17 mouse cellular contexts compared by ENCODE assay signal in genomic region chr4:44605453-44605852, GRCm38 (mm10).
"Had no signal": no experiment of that assay in that cellular context is flagged by ENCODE, and none has a peak within 500 bp of the region (broad histone marks: within the 10 kb centered on the region; RNA-seq: fewer than 3 reads in every experiment).

No protein-coding gene starts in this region.

- H3K9me3 ChIP-seq: liver, embryonic 13.5 days; lung, embryonic 15.5 days; midbrain, embryonic 12.5 days; neural tube, embryonic 15.5 days had no signal

- H3K4me3 ChIP-seq: limb, embryonic 12.5 days; liver, embryonic 13.5 days; lung, embryonic 15.5 days; megakaryocyte, embryonic 14.5 days; midbrain, embryonic 12.5 days; neural tube, embryonic 15.5 days had no signal

- ATAC-seq: liver, postnatal 0 days had no signal

- H3K36me3 ChIP-seq: limb, embryonic 12.5 days; liver, embryonic 13.5 days; lung, embryonic 15.5 days; midbrain, embryonic 12.5 days; neural tube, embryonic 15.5 days had no signal

- H3K4me1 ChIP-seq: liver, embryonic 13.5 days; megakaryocyte, embryonic 14.5 days had no signal

- H3K27ac ChIP-seq: kidney, postnatal 0 days; limb, embryonic 12.5 days; liver, embryonic 13.5 days; lung, embryonic 15.5 days; macrophage; midbrain, embryonic 12.5 days; neural tube, embryonic 15.5 days had no signal

- DNase-seq: kidney, adult 9 months; kidney, postnatal 36 days; layer of hippocampus, adult 9-11 months; layer of hippocampus, postnatal 36 days; liver; liver, embryonic 13.5 days; liver, postnatal 0 days; lung, postnatal 14 days; right cerebral cortex, adult 18-20 months; right cerebral cortex, postnatal 25 days had no signal

- H3K4me2 ChIP-seq: limb, embryonic 12.5 days; liver, embryonic 13.5 days; lung, embryonic 15.5 days; midbrain, embryonic 12.5 days; neural tube, embryonic 15.5 days had no signal

- H3K27me3 ChIP-seq: liver, embryonic 13.5 days; lung, embryonic 15.5 days; midbrain, embryonic 12.5 days; neural tube, embryonic 15.5 days had no signal

- H3K9ac ChIP-seq: limb, embryonic 12.5 days; liver, embryonic 13.5 days; liver, postnatal 0 days; lung, embryonic 15.5 days; midbrain, embryonic 12.5 days; neural tube, embryonic 15.5 days had no signal
